Mouse (Mus musculus): ENCODE measurements around the gene Hist2h2aa2. TPM values are rescaled to one million over a fixed set of nuclear protein-coding genes. Genes with fewer than 3 reads are reported as not detected.
"Not testable (repeated sequence)": the region's sequence is repeated elsewhere in the genome, so short reads cannot be mapped to it uniquely, and the experiment has no call there.

The Hist2h2aa2 gene
- polyA plus RNA-seq, 1 experiment from 2014 or later: 34.7 TPM

- under 1% methylated on average over 41 of the region's 88 CpGs for WGBS
- H3K27me3 ChIP-seq (replicated peaks); H3K36me3 ChIP-seq; H3K9me3 ChIP-seq: not testable (repeated sequence)
- Histone ChIP-seq H3K27ac (replicated peaks) (peak within 1 kb of the TSS; percentile 99), H3K4me3 (peak within 1 kb of the TSS; percentile 59), H3K4me1 (peaks cover 51% of the 10 kb centered on the region), H3K9ac (peak within 1 kb of the TSS; percentile 93), H3K4me2 (peak within 1 kb of the TSS; percentile 79)
- ATAC-seq (ENCODE audit: extremely low read depth, insufficient number of reproducible peaks, low FRiP score, low TSS enrichment): peak; percentile 87
Measured at GRCm38 (mm10) chr3:96245003-96245886, 5.2 kb upstream of the Hist2h2aa2 start, which contains the start of gene Hist2h2aa1. Gene Hist2h2aa1 (plus strand): TSS chr3:96245497.

GRCm38 (mm10) chr3:96243921-96244572, 4.0 kb upstream of the Hist2h2aa2 start:
- H3K4me1 ChIP-seq: peaks cover 41% of the 10 kb centered on the region
- WGBS: 72% methylated on average over 7 of the region's 7 CpGs
- H3K27me3 ChIP-seq (replicated peaks): no peaks in the 10 kb centered on the region
- peak overlapping the region; percentile 59 for H3K4me3 ChIP-seq
- peak overlapping the region; percentile 79 for H3K4me2 ChIP-seq
- ATAC-seq (ENCODE audit: extremely low read depth, insufficient number of reproducible peaks, low FRiP score, low TSS enrichment): no peak
- H3K27ac ChIP-seq (replicated peaks): peak overlapping the region; percentile 99
- peak overlapping the region; percentile 93 for H3K9ac ChIP-seq
- no peaks in the 10 kb centered on the region for H3K9me3 ChIP-seq
- no peaks in the 10 kb centered on the region for H3K36me3 ChIP-seq

GRCm38 (mm10) chr3:96240799-96241197, 722 bp upstream of the Hist2h2aa2 start:
- H3K27ac ChIP-seq (replicated peaks): peak overlapping the region; percentile 84
- WGBS: 81% methylated on average over 9 of the region's 9 CpGs
- peak overlapping the region; percentile 61 for H3K4me2 ChIP-seq
- peaks cover 42% of the 10 kb centered on the region for H3K4me1 ChIP-seq
- no peaks in the 10 kb centered on the region for H3K27me3 ChIP-seq (replicated peaks)
- peak overlapping the region; percentile 33 for H3K4me3 ChIP-seq
- no peaks in the 10 kb centered on the region for H3K36me3 ChIP-seq
- peak overlapping the region; percentile 76 for H3K9ac ChIP-seq
- no peaks in the 10 kb centered on the region for H3K9me3 ChIP-seq
- ATAC-seq (ENCODE audit: extremely low read depth, insufficient number of reproducible peaks, low FRiP score, low TSS enrichment): no peak

GRCm38 (mm10) chr3:96238954-96239793, 902 bp downstream of the Hist2h2aa2 start, which contains the start of gene Hist2h3c2:
Gene Hist2h3c2 (minus strand): TSS chr3:96239127.
- Histone ChIP-seq H3K4me1 (peaks cover 37% of the 10 kb centered on the region), H3K27ac (replicated peaks) (peak within 1 kb of the TSS; percentile 84), H3K4me2 (peak within 1 kb of the TSS; percentile 78), H3K4me3 (peak within 1 kb of the TSS; percentile 61), H3K9ac (peak within 1 kb of the TSS; percentile 89)
- H3K36me3 ChIP-seq; H3K9me3 ChIP-seq; H3K27me3 ChIP-seq (replicated peaks): not testable (repeated sequence)
- WGBS: 0% methylated on average over 12 of the region's 68 CpGs
- ATAC-seq (ENCODE audit: extremely low read depth, insufficient number of reproducible peaks, low FRiP score, low TSS enrichment): peak; percentile 84

GRCm38 (mm10) chr3:96237904-96238511, 2.1 kb downstream of the Hist2h2aa2 start:
- H3K4me2 ChIP-seq: peak overlapping the region; percentile 78
- H3K27ac ChIP-seq (replicated peaks): peak overlapping the region; percentile 80
- H3K4me1 ChIP-seq: peaks cover 25% of the 10 kb centered on the region
- peak overlapping the region; percentile 61 for H3K4me3 ChIP-seq
- H3K27me3 ChIP-seq (replicated peaks): no peaks in the 10 kb centered on the region
- H3K9ac ChIP-seq: peak overlapping the region; percentile 89
- under 1% methylated on average over 12 of the region's 12 CpGs for WGBS
- H3K9me3 ChIP-seq: no peaks in the 10 kb centered on the region
- ATAC-seq (ENCODE audit: extremely low read depth, insufficient number of reproducible peaks, low FRiP score, low TSS enrichment): no peak
- H3K36me3 ChIP-seq: no peaks in the 10 kb centered on the region

GRCm38 (mm10) chr3:96237335-96237903, 2.7 kb downstream of the Hist2h2aa2 start:
- H3K4me3 ChIP-seq: peak overlapping the region; percentile 61
- peak overlapping the region; percentile 78 for H3K4me2 ChIP-seq
- peak overlapping the region; percentile 89 for H3K9ac ChIP-seq
- no peaks in the 10 kb centered on the region for H3K27me3 ChIP-seq (replicated peaks)
- 27% methylated on average over 7 of the region's 7 CpGs for WGBS
- H3K27ac ChIP-seq (replicated peaks): peak overlapping the region; percentile 80
- ATAC-seq (ENCODE audit: extremely low read depth, insufficient number of reproducible peaks, low FRiP score, low TSS enrichment): no peak
- H3K9me3 ChIP-seq: no peaks in the 10 kb centered on the region
- H3K4me1 ChIP-seq: peaks cover 25% of the 10 kb centered on the region
- no peaks in the 10 kb centered on the region for H3K36me3 ChIP-seq

- Histone ChIP-seq H3K9me3 (no peaks in the 10 kb centered on the region), H3K27ac (replicated peaks) (peak overlapping the region; percentile 80), H3K27me3 (replicated peaks) (no peaks in the 10 kb centered on the region), H3K9ac (peak overlapping the region; percentile 89), H3K36me3 (no peaks in the 10 kb centered on the region), H3K4me3 (peak overlapping the region; percentile 61), H3K4me2 (peak overlapping the region; percentile 78), H3K4me1 (peaks cover 25% of the 10 kb centered on the region)
- ATAC-seq (ENCODE audit: extremely low read depth, insufficient number of reproducible peaks, low FRiP score, low TSS enrichment): no peak
- WGBS: 77% methylated on average over 4 of the region's 4 CpGs
Measured at GRCm38 (mm10) chr3:96236834-96237334, 3.2 kb downstream of the Hist2h2aa2 start.

GRCm38 (mm10) chr3:96235836-96236235, 4.2 kb downstream of the Hist2h2aa2 start:
- no peak overlapping the region for H3K4me3 ChIP-seq
- ATAC-seq (ENCODE audit: extremely low read depth, insufficient number of reproducible peaks, low FRiP score, low TSS enrichment): no peak
- WGBS: 44% methylated on average over 3 of the region's 3 CpGs
- H3K36me3 ChIP-seq: no peaks in the 10 kb centered on the region
- no peaks in the 10 kb centered on the region for H3K27me3 ChIP-seq (replicated peaks)
- no peak overlapping the region for H3K4me2 ChIP-seq
- H3K4me1 ChIP-seq: peaks cover 23% of the 10 kb centered on the region
- no peaks in the 10 kb centered on the region for H3K9me3 ChIP-seq
- no peak overlapping the region for H3K27ac ChIP-seq (replicated peaks)
- no peak overlapping the region for H3K9ac ChIP-seq

GRCm38 (mm10) chr3:96234914-96235313, 5.2 kb downstream of the Hist2h2aa2 start:
- Histone ChIP-seq H3K4me1 (peaks cover 19% of the 10 kb centered on the region), H3K36me3 (no peaks in the 10 kb centered on the region), H3K4me2 (no peak overlapping the region), H3K9me3 (no peaks in the 10 kb centered on the region), H3K27me3 (replicated peaks) (no peaks in the 10 kb centered on the region), H3K27ac (replicated peaks) (no peak overlapping the region), H3K4me3 (no peak overlapping the region), H3K9ac (no peak overlapping the region)
- ATAC-seq (ENCODE audit: extremely low read depth, insufficient number of reproducible peaks, low FRiP score, low TSS enrichment): no peak
- 92% methylated on average over 2 of the region's 2 CpGs for WGBS

- Histone ChIP-seq H3K27ac (replicated peaks) (no peak overlapping the region), H3K9me3 (no peaks in the 10 kb centered on the region), H3K36me3 (no peaks in the 10 kb centered on the region), H3K4me3 (no peak overlapping the region), H3K9ac (no peak overlapping the region), H3K4me2 (no peak overlapping the region), H3K4me1 (peaks cover 12% of the 10 kb centered on the region), H3K27me3 (replicated peaks) (no peaks in the 10 kb centered on the region)
- ATAC-seq (ENCODE audit: extremely low read depth, insufficient number of reproducible peaks, low FRiP score, low TSS enrichment): no peak
- WGBS: 37% methylated on average over 2 of the region's 2 CpGs
Measured at GRCm38 (mm10) chr3:96231758-96232120, 8.3 kb downstream of the Hist2h2aa2 start.
